Comparison of ENCODE assay signal across 12 mouse cellular contexts in the genomic region with DNA sequence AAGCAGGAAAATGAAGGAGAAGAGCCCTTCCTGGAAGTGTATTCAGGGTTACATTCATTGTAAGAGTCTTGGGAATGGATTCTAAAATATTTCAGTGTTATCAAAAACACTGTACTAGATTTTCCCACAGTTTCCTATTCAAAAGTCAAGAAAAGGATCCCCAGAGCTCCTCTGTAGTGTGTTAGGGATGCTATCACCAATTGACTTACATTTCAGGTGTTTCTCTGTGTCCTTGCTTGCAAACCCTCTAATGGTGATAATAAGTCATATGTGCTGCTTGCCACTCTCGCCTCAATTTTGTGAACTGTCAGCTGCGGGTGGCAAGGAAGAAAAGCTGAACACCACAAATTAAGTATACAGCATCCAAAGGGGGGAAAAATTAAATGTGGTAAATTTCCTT.
"Had no signal": no experiment of that assay in that cellular context is flagged by ENCODE, and none has a peak within 500 bp of the region (broad histone marks: within the 10 kb centered on the region; RNA-seq: fewer than 3 reads in every experiment).

No protein-coding gene starts in this region.

- ATAC-seq: intestine, embryonic 16.5 days; midbrain, embryonic 13.5 days had no signal

- H3K4me2 ChIP-seq: kidney, embryonic 15.5 days; limb, embryonic 12.5 days; lung, embryonic 15.5 days; midbrain, embryonic 13.5 days; neural tube, embryonic 12.5 days; stomach, embryonic 15.5 days had no signal

- H3K4me3 ChIP-seq: kidney, embryonic 15.5 days; limb, embryonic 12.5 days; lung, embryonic 15.5 days; midbrain, embryonic 13.5 days; neural tube, embryonic 12.5 days; stomach, embryonic 15.5 days had no signal

- H3K9ac ChIP-seq: kidney, embryonic 15.5 days; limb, embryonic 12.5 days; lung, embryonic 15.5 days; midbrain, embryonic 13.5 days; neural tube, embryonic 12.5 days; stomach, embryonic 15.5 days had no signal

- H3K36me3 ChIP-seq: kidney, embryonic 15.5 days; lung, embryonic 15.5 days; midbrain, embryonic 13.5 days; neural tube, embryonic 12.5 days; stomach, embryonic 15.5 days had no signal

- H3K9me3 ChIP-seq: kidney, embryonic 15.5 days; limb, embryonic 12.5 days; lung, embryonic 15.5 days; midbrain, embryonic 13.5 days; neural tube, embryonic 12.5 days; stomach, embryonic 15.5 days had no signal

- DNase-seq: kidney, adult 2 months; kidney, postnatal 25 days; lung, postnatal 14 days; spleen, adult 18-20 months had no signal

- H3K4me1 ChIP-seq: kidney, embryonic 15.5 days; limb, embryonic 12.5 days; lung, embryonic 15.5 days; neural tube, embryonic 12.5 days; stomach, embryonic 15.5 days had no signal

- H3K27ac ChIP-seq: kidney, embryonic 15.5 days; limb, embryonic 12.5 days; lung, embryonic 15.5 days; macrophage; midbrain, embryonic 13.5 days; neural tube, embryonic 12.5 days; stomach, embryonic 15.5 days had no signal

- H3K27me3 ChIP-seq: kidney, embryonic 15.5 days; limb, embryonic 12.5 days; lung, embryonic 15.5 days; midbrain, embryonic 13.5 days; neural tube, embryonic 12.5 days; stomach, embryonic 15.5 days had no signal
